Mouse (Mus musculus) limb, embryonic 15.5 days (tissue): ENCODE data around the gene Abcg5. TPM values are rescaled to one million over a fixed set of nuclear protein-coding genes. Genes with fewer than 3 reads are reported as not detected.

Source experiments
- ATAC-seq: fragments of 200-750 bp; cut with Nextera tagmentation; 2 replicates; pipeline ENCODE4 v1.8.0; 2017; ENCODE audit warnings: low read depth, moderate TSS enrichment; ENCODE audit not compliant: insufficient number of reproducible peaks, low FRiP score, low TSS enrichment
- H3K27ac ChIP-seq: fragments of 300-500 bp; sonication (generic); 2 replicates; pipeline ENCODE4 v1.5.1; 2015; ENCODE audit warnings: moderate library complexity, mild to moderate bottlenecking, inconsistent platforms
- H3K27me3 ChIP-seq: fragments of 300-500 bp; sonication (generic); 2 replicates; pipeline ENCODE4 v1.6.1; 2015; ENCODE audit warnings: inconsistent platforms
- H3K36me3 ChIP-seq: fragments of 300-500 bp; sonication (generic); 2 replicates; pipeline ENCODE4 v1.6.1; 2015; ENCODE audit warnings: inconsistent platforms
- H3K4me1 ChIP-seq: fragments of 300-500 bp; sonication (generic); 2 replicates; pipeline ENCODE4 v1.6.1; 2015; ENCODE audit warnings: inconsistent platforms
- H3K4me2 ChIP-seq: fragments of 300-500 bp; sonication (generic); 2 replicates; pipeline ENCODE4 v1.6.1; 2015; ENCODE audit warnings: mild to moderate bottlenecking, inconsistent platforms
- H3K4me3 ChIP-seq: fragments of 300-500 bp; sonication (generic); 2 replicates; pipeline ENCODE4 v1.5.1; 2015; ENCODE audit warnings: mild to moderate bottlenecking, inconsistent platforms
- H3K9ac ChIP-seq: fragments of 300-500 bp; sonication (generic); 2 replicates; pipeline ENCODE4 v1.6.1; 2015; ENCODE audit warnings: inconsistent platforms
- H3K9me3 ChIP-seq: fragments of 300-500 bp; sonication (generic); 2 replicates; pipeline ENCODE4 v1.6.1; 2016; ENCODE audit warnings: inconsistent platforms
- WGBS: fragments of 180-500 bp; shearing (Covaris S2); methylation state at CpG from one replicate; pipeline ENCODE4 v1.1.7; 2015; 5-methylcytosine and 5-hydroxymethylcytosine counted together
- polyA plus RNA-seq: library from polyadenylated mRNA; unstranded; fragments of >200 nt; fragmentation: Nextera tagmentation; extraction: Ambion mirVana; gene quantifications from 2 replicates; pipeline ENCODE4 v1.2.1, GENCODE M21; 2015

The Abcg5 gene
- polyA plus RNA-seq, 1 experiment from 2014 or later = 1.8 TPM

- Histone ChIP-seq H3K9ac (no peak overlapping the region), H3K27me3 (no peaks in the 10 kb centered on the region), H3K4me3 (no peak overlapping the region), H3K4me2 (no peak overlapping the region), H3K36me3 (peaks cover 25% of the 10 kb centered on the region), H3K27ac (no peak overlapping the region), H3K4me1 (no peaks in the 10 kb centered on the region), H3K9me3 (no peaks in the 10 kb centered on the region)
- WGBS = 88% methylated on average over 18 of the region's 18 CpGs
- ATAC-seq = no peak
Measured at GRCm38 (mm10) chr17:84713563-84714164, 30.9 kb upstream of the Abcg5 start.

GRCm38 (mm10) chr17:84709403-84709851 is 26.6 kb upstream of the Abcg5 start:
- no peak for ATAC-seq
- peaks cover 43% of the 10 kb centered on the region for H3K36me3 ChIP-seq
- H3K4me1 ChIP-seq = no peaks in the 10 kb centered on the region
- no peak overlapping the region for H3K27ac ChIP-seq
- H3K9me3 ChIP-seq = no peaks in the 10 kb centered on the region
- no peak overlapping the region for H3K9ac ChIP-seq
- no peak overlapping the region for H3K4me2 ChIP-seq
- WGBS = 62% methylated on average over 17 of the region's 17 CpGs
- no peaks in the 10 kb centered on the region for H3K27me3 ChIP-seq
- H3K4me3 ChIP-seq = no peak overlapping the region

- 84% methylated on average over 7 of the region's 7 CpGs for WGBS
- Histone ChIP-seq H3K9me3 (no peaks in the 10 kb centered on the region), H3K36me3 (peaks cover 48% of the 10 kb centered on the region), H3K9ac (no peak overlapping the region), H3K4me2 (no peak overlapping the region), H3K4me3 (no peak overlapping the region), H3K27ac (no peak overlapping the region), H3K27me3 (no peaks in the 10 kb centered on the region), H3K4me1 (no peaks in the 10 kb centered on the region)
- no peak for ATAC-seq
Measured at GRCm38 (mm10) chr17:84708818-84709217, 26.0 kb upstream of the Abcg5 start.

- no peak overlapping the region for H3K4me2 ChIP-seq
- H3K36me3 ChIP-seq = peaks cover 48% of the 10 kb centered on the region
- no peak overlapping the region for H3K4me3 ChIP-seq
- no peaks in the 10 kb centered on the region for H3K27me3 ChIP-seq
- WGBS = 61% methylated on average over 4 of the region's 4 CpGs
- no peak overlapping the region for H3K9ac ChIP-seq
- no peak overlapping the region for H3K27ac ChIP-seq
- ATAC-seq = no peak
- H3K4me1 ChIP-seq = peaks cover 2% of the 10 kb centered on the region; the same call in 1 of the 2 replicates
- H3K9me3 ChIP-seq = no peaks in the 10 kb centered on the region
Measured at GRCm38 (mm10) chr17:84707407-84707806, 24.6 kb upstream of the Abcg5 start.

GRCm38 (mm10) chr17:84698727-84699126 is 15.9 kb upstream of the Abcg5 start:
- Histone ChIP-seq H3K4me1 (peaks cover 14% of the 10 kb centered on the region), H3K9ac (no peak overlapping the region), H3K27ac (no peak overlapping the region), H3K36me3 (no peaks in the 10 kb centered on the region), H3K4me3 (no peak overlapping the region), H3K9me3 (no peaks in the 10 kb centered on the region), H3K27me3 (0 out of 2 replicates have a peak, but pooled peaks cover 3% of the 10 kb centered on the region), H3K4me2 (no peak overlapping the region)
- ATAC-seq = no peak
- 30% methylated on average over 5 of the region's 5 CpGs for WGBS

- Histone ChIP-seq H3K4me3 (no peak overlapping the region), H3K4me1 (peaks cover 6% of the 10 kb centered on the region), H3K4me2 (no peak overlapping the region), H3K9me3 (no peaks in the 10 kb centered on the region), H3K9ac (no peak overlapping the region), H3K36me3 (no peaks in the 10 kb centered on the region), H3K27ac (no peak overlapping the region), H3K27me3 (0 out of 2 replicates have a peak, but pooled peaks cover 3% of the 10 kb centered on the region)
- ATAC-seq = no peak
- WGBS = 66% methylated on average over 6 of the region's 6 CpGs
Measured at GRCm38 (mm10) chr17:84696537-84696936, 13.7 kb upstream of the Abcg5 start.

GRCm38 (mm10) chr17:84693741-84694140 is 10.9 kb upstream of the Abcg5 start:
- Histone ChIP-seq H3K27me3 (0 out of 2 replicates have a peak, but pooled peaks cover 3% of the 10 kb centered on the region), H3K36me3 (no peaks in the 10 kb centered on the region), H3K9me3 (no peaks in the 10 kb centered on the region), H3K4me1 (peaks cover 5% of the 10 kb centered on the region; the same call in 1 of the 2 replicates), H3K27ac (no peak overlapping the region), H3K4me3 (no peak overlapping the region), H3K9ac (no peak overlapping the region), H3K4me2 (no peak overlapping the region)
- 73% methylated on average over 2 of the region's 2 CpGs for WGBS
- no peak for ATAC-seq

- H3K27me3 ChIP-seq = no peaks in the 10 kb centered on the region
- no peaks in the 10 kb centered on the region for H3K9me3 ChIP-seq
- peaks cover 8% of the 10 kb centered on the region; the same call in 1 of the 2 replicates for H3K4me1 ChIP-seq
- H3K4me3 ChIP-seq = no peak overlapping the region
- no peak overlapping the region for H3K9ac ChIP-seq
- 62% methylated on average over 5 of the region's 5 CpGs for WGBS
- no peak overlapping the region for H3K4me2 ChIP-seq
- no peak overlapping the region for H3K27ac ChIP-seq
- ATAC-seq = no peak
- H3K36me3 ChIP-seq = no peaks in the 10 kb centered on the region
Measured at GRCm38 (mm10) chr17:84690111-84690510, 7.3 kb upstream of the Abcg5 start.

- Histone ChIP-seq H3K27me3 (no peaks in the 10 kb centered on the region), H3K27ac (no peak overlapping the region), H3K4me3 (no peak overlapping the region), H3K4me1 (peaks cover 9% of the 10 kb centered on the region; the same call in 1 of the 2 replicates), H3K4me2 (no peak overlapping the region), H3K9ac (no peak overlapping the region), H3K9me3 (no peaks in the 10 kb centered on the region), H3K36me3 (no peaks in the 10 kb centered on the region)
- 60% methylated on average over 5 of the region's 5 CpGs for WGBS
- ATAC-seq = no peak
Measured at GRCm38 (mm10) chr17:84689316-84689715, 6.5 kb upstream of the Abcg5 start.

- Histone ChIP-seq H3K9ac (no peak overlapping the region), H3K4me3 (no peak overlapping the region), H3K27me3 (no peaks in the 10 kb centered on the region), H3K4me1 (peaks cover 9% of the 10 kb centered on the region; the same call in 1 of the 2 replicates), H3K4me2 (no peak overlapping the region), H3K27ac (no peak overlapping the region), H3K36me3 (no peaks in the 10 kb centered on the region), H3K9me3 (no peaks in the 10 kb centered on the region)
- no peak for ATAC-seq
- 88% methylated on average over 11 of the region's 11 CpGs for WGBS
Measured at GRCm38 (mm10) chr17:84688834-84689233, 6.0 kb upstream of the Abcg5 start.

- Histone ChIP-seq H3K4me1 (peaks cover 9% of the 10 kb centered on the region; the same call in 1 of the 2 replicates), H3K9me3 (no peaks in the 10 kb centered on the region), H3K9ac (no peak overlapping the region), H3K4me3 (no peak overlapping the region), H3K36me3 (no peaks in the 10 kb centered on the region), H3K4me2 (no peak overlapping the region), H3K27me3 (no peaks in the 10 kb centered on the region), H3K27ac (no peak overlapping the region)
- 44% methylated on average over 5 of the region's 5 CpGs for WGBS
- ATAC-seq = no peak
Measured at GRCm38 (mm10) chr17:84687994-84688393, 5.2 kb upstream of the Abcg5 start.

- H3K27ac ChIP-seq = no peak overlapping the region
- H3K4me2 ChIP-seq = no peak overlapping the region
- no peaks in the 10 kb centered on the region for H3K9me3 ChIP-seq
- 0 out of 2 replicates have a peak, but pooled peaks cover 4% of the 10 kb centered on the region for H3K27me3 ChIP-seq
- H3K4me1 ChIP-seq = peaks cover 9% of the 10 kb centered on the region; the same call in 1 of the 2 replicates
- ATAC-seq = no peak
- H3K9ac ChIP-seq = no peak overlapping the region
- H3K4me3 ChIP-seq = no peak overlapping the region
- H3K36me3 ChIP-seq = no peaks in the 10 kb centered on the region
- 49% methylated on average over 4 of the region's 4 CpGs for WGBS
Measured at GRCm38 (mm10) chr17:84685286-84685685, 2.5 kb upstream of the Abcg5 start.
